Mouse (Mus musculus) spleen, adult 12 weeks (tissue): ENCODE measurements around the gene Gm11127.
A peak's percentile ranks its signal among the peaks of the same experiment; 100 is the strongest.
"Not testable (repeated sequence)": the region's sequence is repeated elsewhere in the genome, so short reads cannot be mapped to it uniquely, and the experiment has no call there.

Experiments used
- DNase-seq: peaks from one replicate; pipeline ENCODE4 v3.0.0; 2022; ENCODE audit warnings: low spot score

Gene Gm11127

GRCm38 (mm10) chr17:36058362-36058761, at the start of gene Gm11127:
Gene Gm11127, minus strand, starts transcription at chr17:36058371.
- DNase-seq = not testable (repeated sequence)

- not testable (repeated sequence) for DNase-seq
Measured at GRCm38 (mm10) chr17:36102091-36102490, 43.9 kb upstream of the Gm11127 start.

- not testable (repeated sequence) for DNase-seq
Measured at GRCm38 (mm10) chr17:36099603-36100002, 41.4 kb upstream of the Gm11127 start.

- no peak for DNase-seq
Measured at GRCm38 (mm10) chr17:36093936-36094335, 35.8 kb upstream of the Gm11127 start.

GRCm38 (mm10) chr17:36092520-36092919, 34.3 kb upstream of the Gm11127 start:
- DNase-seq = not testable (repeated sequence)

GRCm38 (mm10) chr17:36091933-36092332, 33.8 kb upstream of the Gm11127 start:
- not testable (repeated sequence) for DNase-seq

GRCm38 (mm10) chr17:36085976-36086375, 27.8 kb upstream of the Gm11127 start:
- not testable (repeated sequence) for DNase-seq

- no peak for DNase-seq
Measured at GRCm38 (mm10) chr17:36083870-36084451, 25.8 kb upstream of the Gm11127 start.

- peak; percentile 35 for DNase-seq
Measured at GRCm38 (mm10) chr17:36083266-36083869, 25.2 kb upstream of the Gm11127 start.

- not testable (repeated sequence) for DNase-seq
Measured at GRCm38 (mm10) chr17:36082519-36083232, 24.5 kb upstream of the Gm11127 start.

GRCm38 (mm10) chr17:36081901-36082300, 23.7 kb upstream of the Gm11127 start:
- DNase-seq = not testable (repeated sequence)

GRCm38 (mm10) chr17:36060829-36061228, 2.7 kb upstream of the Gm11127 start:
- peak; percentile 80 for DNase-seq

GRCm38 (mm10) chr17:36057927-36058326, 244 bp downstream of the Gm11127 start:
- not testable (repeated sequence) for DNase-seq

- no peak for DNase-seq
Measured at GRCm38 (mm10) chr17:36043286-36043685, 14.9 kb downstream of the Gm11127 start.

- peak; percentile 59 for DNase-seq
Measured at GRCm38 (mm10) chr17:36042610-36043169, 15.5 kb downstream of the Gm11127 start, which contains the start of the genes H2-T22 and Gm6034. Gene H2-T22, minus strand, starts transcription at chr17:36042747. Gene Gm6034, plus strand, starts transcription at chr17:36042961.

GRCm38 (mm10) chr17:36042055-36042454, 16.1 kb downstream of the Gm11127 start:
- not testable (repeated sequence) for DNase-seq

GRCm38 (mm10) chr17:36040604-36041003, 17.6 kb downstream of the Gm11127 start:
- DNase-seq = not testable (repeated sequence)

- not testable (repeated sequence) for DNase-seq
Measured at GRCm38 (mm10) chr17:36036126-36036525, 22.0 kb downstream of the Gm11127 start.

- peak; percentile 45 for DNase-seq
Measured at GRCm38 (mm10) chr17:36035010-36035638, 23.0 kb downstream of the Gm11127 start.

- DNase-seq = not testable (repeated sequence)
Measured at GRCm38 (mm10) chr17:36034524-36034923, 23.6 kb downstream of the Gm11127 start.

GRCm38 (mm10) chr17:36032351-36032875, 25.8 kb downstream of the Gm11127 start, which contains the start of gene H2-T23:
Gene H2-T23, minus strand, starts transcription at chr17:36032855.
- DNase-seq = peak; percentile 55
